Mouse (Mus musculus): ENCODE data around the gene Cd200.

Cd200 gene

DNA sequence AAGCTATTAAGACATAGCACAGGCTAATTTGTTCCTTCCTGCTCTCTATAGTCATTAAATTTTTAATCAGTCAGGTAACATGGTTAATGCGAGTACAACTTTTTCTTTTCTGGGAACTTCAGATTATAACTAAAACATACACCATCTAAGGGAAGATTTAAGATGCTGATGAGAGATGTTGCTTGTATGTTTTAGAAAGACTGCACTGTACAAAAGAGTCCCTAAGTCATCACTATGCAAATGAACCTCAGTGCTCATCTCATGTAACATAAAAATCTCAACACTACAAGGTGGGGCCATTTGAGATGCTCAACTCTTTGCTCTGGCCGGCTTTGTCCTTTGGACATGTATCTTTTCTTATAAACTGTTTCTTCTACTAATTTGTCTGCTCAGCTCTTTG, 62.5 kb downstream of the Cd200 start:
- DNase-seq (ENCODE audit: extremely low read depth, insufficient read length, low spot score), result no peak

- DNase-seq (ENCODE audit: extremely low read depth, insufficient read length, low spot score), result no peak
These were observed 64.0 kb downstream of the Cd200 start for GRCm38 (mm10) chr16:45344879-45345278.

DNA sequence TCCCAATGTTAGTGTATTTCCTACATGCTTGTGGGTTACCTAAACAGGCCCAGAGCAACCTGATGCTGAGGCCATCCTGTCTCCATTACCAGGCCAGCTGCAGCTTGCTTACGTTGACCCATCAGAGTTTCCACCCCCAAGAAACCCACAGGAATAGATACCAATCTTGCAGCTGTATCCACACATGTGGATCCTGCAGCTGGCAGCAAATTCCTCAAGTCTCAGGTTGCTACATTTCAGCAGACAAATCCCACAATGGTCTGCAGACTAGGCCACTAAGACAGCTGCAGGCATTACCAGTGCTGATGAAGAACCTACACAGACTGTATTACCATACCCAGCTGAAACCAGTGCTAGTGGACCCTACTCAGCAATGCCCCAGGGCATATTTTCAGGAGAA, 72.4 kb downstream of the Cd200 start:
- DNase-seq (ENCODE audit: extremely low read depth, insufficient read length, low spot score), result no peak

- no peak for DNase-seq (ENCODE audit: extremely low read depth, insufficient read length, low spot score)
These were observed 74.0 kb downstream of the Cd200 start for GRCm38 (mm10) chr16:45334891-45335290.

DNA sequence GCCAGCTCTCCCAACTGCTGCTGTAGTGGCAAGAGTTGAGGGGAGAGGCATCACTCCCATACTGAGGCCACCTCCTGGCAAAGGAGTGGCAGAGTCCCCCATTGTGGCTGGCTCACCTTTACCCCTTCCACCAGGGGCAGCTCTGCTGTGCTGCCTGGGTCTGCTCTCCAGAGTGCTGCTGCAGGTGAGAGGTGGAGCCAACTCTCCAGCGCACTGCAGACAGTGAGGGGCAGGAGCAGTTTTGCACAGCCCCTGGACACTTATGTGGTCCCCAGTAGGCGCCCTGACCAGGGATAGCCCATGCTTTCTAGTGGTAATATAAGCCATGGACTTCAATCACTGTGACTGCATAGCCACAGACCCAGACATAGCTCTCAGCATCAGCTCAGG, 74.5 kb downstream of the Cd200 start:
- DNase-seq (ENCODE audit: extremely low read depth, insufficient read length, low spot score), result no peak

DNA sequence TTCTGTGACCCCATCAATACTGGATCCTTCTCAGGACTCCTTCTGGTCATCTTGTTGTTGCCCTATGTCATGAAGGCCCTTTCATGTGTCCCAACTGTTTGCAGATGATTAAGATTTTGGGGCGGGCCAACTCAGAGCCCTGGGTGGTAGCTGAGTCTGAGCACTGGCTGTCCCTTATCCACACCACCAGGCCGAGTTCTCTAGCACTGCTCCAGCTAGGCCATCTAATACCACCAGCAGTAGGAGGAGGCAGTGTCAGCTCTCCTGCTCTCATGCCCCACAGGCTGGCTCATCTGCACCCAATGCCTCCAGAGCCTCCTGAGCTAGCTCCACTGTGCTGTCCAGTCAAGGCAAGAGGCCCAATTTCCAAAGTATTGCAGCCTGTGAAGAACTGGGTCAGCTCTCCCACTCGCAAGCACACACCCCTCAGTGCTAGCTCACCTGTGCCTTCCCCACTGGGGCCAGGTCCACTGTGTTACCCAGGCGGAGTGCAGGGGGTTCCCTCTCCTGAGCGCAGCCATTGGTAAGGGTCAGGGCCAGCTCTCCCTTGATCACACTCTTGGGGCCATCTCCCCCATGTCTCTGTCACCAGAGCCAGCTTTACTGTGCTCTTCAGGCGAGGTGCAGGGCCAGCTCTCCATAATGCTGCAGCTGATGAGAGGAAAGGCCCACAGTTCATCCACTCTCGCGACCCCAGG, 75.0 kb downstream of the Cd200 start:
- no peak for DNase-seq (ENCODE audit: extremely low read depth, insufficient read length, low spot score)

- no peak for DNase-seq (ENCODE audit: extremely low read depth, insufficient read length, low spot score)
These were observed 76.3 kb downstream of the Cd200 start for GRCm38 (mm10) chr16:45332591-45332990.

All from 3134 (cell line).